Mouse (Mus musculus) liver, embryonic 13.5 days (tissue): ENCODE measurements around the gene Gm20441. TPM values are rescaled to one million over a fixed set of nuclear protein-coding genes. Genes with fewer than 3 reads are reported as not detected.
"Not testable (repeated sequence)": the region's sequence is repeated elsewhere in the genome, so short reads cannot be mapped to it uniquely, and the experiment has no call there.

Experiments used
- ATAC-seq: fragments of 200-750 bp; cut with Nextera tagmentation; 2 replicates; pipeline ENCODE4 v1.8.0; 2017; ENCODE audit warnings: low read depth, mild to moderate bottlenecking, moderate number of reproducible peaks, moderate library complexity
- DNase-seq: peaks from one replicate; pipeline ENCODE4 v3.0.0; 2022
- H3K27ac ChIP-seq: fragments of 300-500 bp; sonication (generic); 2 replicates; pipeline ENCODE4 v1.5.1; 2015; ENCODE audit warnings: moderate library complexity, mild to moderate bottlenecking, inconsistent platforms
- H3K27me3 ChIP-seq: fragments of 300-500 bp; sonication (generic); 2 replicates; pipeline ENCODE4 v1.6.1; 2015; ENCODE audit warnings: mild to moderate bottlenecking, inconsistent platforms
- H3K36me3 ChIP-seq: fragments of 300-500 bp; sonication (generic); 2 replicates; pipeline ENCODE4 v1.6.1; 2015; ENCODE audit warnings: mild to moderate bottlenecking, inconsistent platforms
- H3K4me1 ChIP-seq: fragments of 300-500 bp; sonication (generic); replicated peaks from 2 replicates; pipeline ENCODE4 v1.6.1; 2015; ENCODE audit warnings: inconsistent platforms
- H3K4me2 ChIP-seq: fragments of 300-500 bp; sonication (generic); 2 replicates; pipeline ENCODE4 v1.6.1; 2015; ENCODE audit warnings: inconsistent platforms, mild to moderate bottlenecking, moderate library complexity
- H3K4me3 ChIP-seq: fragments of 300-500 bp; sonication (generic); replicated peaks from 2 replicates; pipeline ENCODE4 v1.5.1; 2015; ENCODE audit warnings: mild to moderate bottlenecking, inconsistent platforms
- H3K9ac ChIP-seq: fragments of 300-500 bp; sonication (generic); 2 replicates; pipeline ENCODE4 v1.6.1; 2015; ENCODE audit warnings: mild to moderate bottlenecking, inconsistent platforms
- H3K9me3 ChIP-seq: fragments of 300-500 bp; sonication (generic); replicated peaks from 2 replicates; pipeline ENCODE4 v1.6.1; 2016; ENCODE audit warnings: inconsistent platforms
- WGBS: fragments of 180-500 bp; shearing (Covaris S2); methylation state at CpG from one replicate; pipeline ENCODE4 v1.1.7; 2015; ENCODE audit not compliant: insufficient replicate concordance; 5-methylcytosine and 5-hydroxymethylcytosine counted together
- polyA plus RNA-seq: library from polyadenylated mRNA; unstranded; fragments of >200 nt; fragmentation: Nextera tagmentation; extraction: Ambion mirVana; gene quantifications from 2 replicates; pipeline ENCODE4 v1.2.1, GENCODE M21; 2015

The Gm20441 gene
- polyA plus RNA-seq, 1 experiment from 2014 or later = not detected

DNA sequence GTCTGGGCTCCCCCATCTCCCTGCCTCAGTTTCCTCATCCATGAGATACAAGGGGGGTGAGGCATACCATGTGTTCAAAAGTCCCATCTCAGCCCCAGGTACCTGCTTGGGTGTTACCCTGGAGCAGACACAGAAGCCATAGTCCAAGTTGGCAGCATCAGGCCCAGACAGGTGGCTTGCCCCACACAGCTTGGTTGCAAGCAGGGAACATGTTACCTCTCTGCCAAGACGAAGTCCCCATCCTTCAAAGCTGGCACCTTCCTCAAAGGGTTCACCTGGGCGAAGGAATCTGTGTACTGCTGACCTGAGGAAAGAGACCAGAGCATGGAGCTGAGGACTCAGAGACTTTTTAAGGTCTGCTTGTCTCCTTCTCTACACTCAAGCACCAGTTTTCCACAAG lies 2.9 kb downstream of the Gm20441 start:
- DNase-seq (no peak), ATAC-seq (no peak)
- WGBS = 63% methylated on average over 2 of the region's 2 CpGs
- Histone ChIP-seq H3K9ac (no peak overlapping the region), H3K36me3 (no peaks in the 10 kb centered on the region), H3K4me2 (no peak overlapping the region), H3K9me3 (no peaks in the 10 kb centered on the region), H3K27me3 (peaks cover 60% of the 10 kb centered on the region), H3K27ac (no peak overlapping the region), H3K4me1 (peaks cover 16% of the 10 kb centered on the region), H3K4me3 (no peak overlapping the region)

DNA sequence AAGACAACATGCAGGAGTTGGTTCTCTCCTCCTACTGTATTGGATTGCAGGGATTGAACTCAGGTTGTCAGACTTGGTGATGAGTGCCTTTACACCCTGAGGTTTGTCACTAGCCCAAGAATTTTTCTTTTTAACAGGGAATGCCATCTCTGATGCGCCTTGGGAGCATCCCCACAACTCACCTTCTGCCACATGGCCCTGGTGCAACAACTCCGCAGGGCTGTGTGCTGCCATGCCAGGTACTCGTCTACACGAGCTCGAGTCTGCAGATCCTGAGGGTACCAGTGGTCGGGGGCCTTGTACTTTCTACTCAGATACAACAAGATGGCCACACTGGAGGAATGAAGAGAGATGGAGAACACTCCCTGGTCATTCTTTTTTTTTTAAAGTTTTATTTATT lies 4.2 kb downstream of the Gm20441 start:
- no peak overlapping the region for H3K27ac ChIP-seq

DNA sequence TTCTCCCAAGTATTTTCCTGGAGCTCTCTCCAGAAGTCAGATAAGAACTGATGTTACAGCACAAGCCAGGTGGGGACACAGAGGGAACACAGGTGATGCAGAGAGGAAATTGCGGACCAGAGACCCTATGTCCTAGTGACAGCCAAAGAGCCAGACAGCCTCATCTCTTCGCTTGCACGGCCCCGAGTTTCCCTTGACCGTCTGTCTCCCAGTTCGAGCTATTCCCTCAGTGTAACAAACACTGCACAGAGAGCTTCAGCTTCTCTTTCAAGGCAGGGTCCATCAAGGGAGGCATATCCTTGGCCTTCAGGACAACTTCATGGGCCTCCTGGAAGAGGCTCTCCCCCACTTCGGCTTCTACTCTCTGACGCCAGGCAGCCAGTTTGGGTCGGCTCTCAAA lies 6.2 kb downstream of the Gm20441 start:
- Histone ChIP-seq H3K27ac (no peak overlapping the region), H3K9me3 (no peaks in the 10 kb centered on the region), H3K36me3 (no peaks in the 10 kb centered on the region), H3K4me2 (no peak overlapping the region), H3K9ac (no peak overlapping the region), H3K27me3 (peaks cover 29% of the 10 kb centered on the region), H3K4me3 (no peak overlapping the region), H3K4me1 (peaks cover 25% of the 10 kb centered on the region)
- ATAC-seq (no peak), DNase-seq (no peak)
- WGBS = 74% methylated on average over 9 of the region's 9 CpGs

More for the DNA sequence above, 4.2 kb downstream of the Gm20441 start:
- Histone ChIP-seq H3K36me3 (no peaks in the 10 kb centered on the region), H3K27me3 (peaks cover 49% of the 10 kb centered on the region), H3K4me2 (no peak overlapping the region), H3K9me3 (no peaks in the 10 kb centered on the region), H3K4me1 (peaks cover 30% of the 10 kb centered on the region), H3K4me3 (no peak overlapping the region), H3K9ac (no peak overlapping the region)
- WGBS = 72% methylated on average over 6 of the region's 6 CpGs
- DNase-seq (no peak), ATAC-seq (no peak)

DNA sequence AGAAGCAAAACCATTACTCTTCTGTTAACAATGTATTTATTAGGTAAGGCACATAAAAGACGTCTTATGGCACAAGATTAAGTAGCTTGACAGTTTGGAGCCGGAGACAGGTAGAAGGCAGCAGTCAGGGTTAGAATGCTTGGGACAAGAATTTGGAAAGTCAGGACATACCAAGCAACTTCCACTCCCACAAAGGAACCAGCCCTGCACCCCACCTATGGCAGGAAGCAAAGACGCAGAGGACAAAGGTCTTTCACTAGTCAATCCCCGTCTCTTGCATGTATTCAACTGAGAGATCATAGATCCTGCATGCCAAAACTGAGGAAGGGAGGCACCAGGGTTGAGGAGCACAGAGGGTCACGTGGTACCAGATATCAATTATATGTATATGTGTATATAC lies 6.7 kb downstream of the Gm20441 start:
- H3K4me1 ChIP-seq = peaks cover 25% of the 10 kb centered on the region
- ATAC-seq = no peak
- H3K27me3 ChIP-seq = peaks cover 24% of the 10 kb centered on the region
- no peak for DNase-seq
- H3K4me2 ChIP-seq = no peak overlapping the region
- no peak overlapping the region for H3K9ac ChIP-seq
- H3K4me3 ChIP-seq = no peak overlapping the region
- H3K36me3 ChIP-seq = no peaks in the 10 kb centered on the region
- H3K9me3 ChIP-seq = no peaks in the 10 kb centered on the region
- 75% methylated on average over 5 of the region's 5 CpGs for WGBS
- H3K27ac ChIP-seq = no peak overlapping the region

DNA sequence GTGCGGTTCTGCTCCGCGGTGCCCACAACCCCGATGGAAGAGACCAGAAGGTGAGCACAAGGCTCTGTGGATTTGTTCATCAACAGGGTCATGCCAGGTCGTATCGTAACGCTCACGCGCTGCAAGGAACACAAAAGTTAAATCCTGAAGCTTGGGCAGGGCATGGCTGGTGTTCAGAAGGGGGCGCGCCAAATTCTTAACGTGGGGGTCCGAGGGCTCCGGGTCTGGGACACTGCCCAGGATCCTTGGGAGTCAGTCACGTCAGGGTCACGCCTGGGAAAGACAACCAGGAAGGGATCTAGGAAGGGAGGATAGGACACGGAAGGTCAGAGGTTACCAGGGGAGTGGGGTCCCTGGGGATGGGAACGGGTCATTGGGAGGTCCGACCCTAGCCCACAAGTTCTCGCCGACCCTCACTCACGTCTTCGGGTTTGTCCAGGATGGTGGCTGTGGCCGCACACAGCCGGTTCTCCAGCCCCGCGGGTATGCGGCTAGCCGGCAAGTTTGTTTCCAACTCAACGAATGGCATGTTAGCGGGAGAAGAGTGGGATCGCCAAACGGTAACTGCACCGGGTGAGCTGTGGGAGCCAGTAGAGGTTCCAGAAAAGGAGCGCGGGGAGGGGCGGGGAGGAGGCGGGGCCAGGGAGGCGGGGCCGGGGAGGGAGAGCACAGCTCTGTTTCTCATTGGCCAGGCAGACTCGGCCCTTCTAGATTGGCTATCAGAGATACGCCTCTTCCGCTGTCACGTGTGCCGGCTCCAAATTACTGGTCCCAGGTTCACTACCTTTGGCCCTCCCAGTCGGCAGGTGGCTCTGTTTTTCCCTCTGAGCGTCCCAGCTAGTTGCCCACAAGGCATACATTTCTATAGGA lies 7.7 kb downstream of the Gm20441 start, which contains the start of gene Ddt:
Gene Ddt (minus strand): TSS at position 620 of the 870 bp plus-strand sequence.
- 1% methylated on average over 46 of the region's 47 CpGs for WGBS
- H3K9me3 ChIP-seq = no peaks in the 10 kb centered on the region
- H3K9ac ChIP-seq = peak within 1 kb of the TSS; percentile 76
- peaks cover 14% of the 10 kb centered on the region for H3K27me3 ChIP-seq
- peak within 1 kb of the TSS; percentile 93 for H3K4me2 ChIP-seq
- ATAC-seq (peak; percentile 90), DNase-seq (peak; percentile 80)
- peak within 1 kb of the TSS; percentile 59 for H3K27ac ChIP-seq
- no peaks in the 10 kb centered on the region for H3K36me3 ChIP-seq
- H3K4me3 ChIP-seq = peak within 1 kb of the TSS; percentile 71
- H3K4me1 ChIP-seq = peaks cover 25% of the 10 kb centered on the region

DNA sequence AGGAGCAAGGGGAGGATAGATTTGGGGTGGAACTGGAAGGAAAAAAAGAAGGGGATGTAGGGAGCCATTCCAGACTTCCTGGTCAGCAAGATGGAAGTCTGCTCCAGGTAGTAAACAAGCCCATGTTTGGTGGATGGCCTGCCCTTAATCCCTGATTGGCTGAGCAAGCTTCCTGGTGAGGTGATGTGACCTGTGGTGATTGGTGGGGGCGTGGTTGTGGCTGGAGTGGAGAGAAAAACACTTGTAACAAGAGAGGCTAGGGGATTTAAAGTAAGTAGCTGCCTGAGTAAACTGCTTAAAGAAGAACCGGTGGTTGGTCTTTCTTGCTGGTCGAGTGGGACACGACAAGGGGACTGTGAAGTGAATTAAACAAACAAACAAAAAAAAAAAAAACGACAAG lies 13.0 kb downstream of the Gm20441 start:
- H3K36me3 ChIP-seq, H3K9me3 ChIP-seq, DNase-seq, H3K27me3 ChIP-seq, H3K4me3 ChIP-seq, H3K4me2 ChIP-seq, H3K27ac ChIP-seq, ATAC-seq, H3K9ac ChIP-seq: not testable (repeated sequence)
- H3K4me1 ChIP-seq = peaks cover 47% of the 10 kb centered on the region
- WGBS = 29% methylated on average over 5 of the region's 5 CpGs

DNA sequence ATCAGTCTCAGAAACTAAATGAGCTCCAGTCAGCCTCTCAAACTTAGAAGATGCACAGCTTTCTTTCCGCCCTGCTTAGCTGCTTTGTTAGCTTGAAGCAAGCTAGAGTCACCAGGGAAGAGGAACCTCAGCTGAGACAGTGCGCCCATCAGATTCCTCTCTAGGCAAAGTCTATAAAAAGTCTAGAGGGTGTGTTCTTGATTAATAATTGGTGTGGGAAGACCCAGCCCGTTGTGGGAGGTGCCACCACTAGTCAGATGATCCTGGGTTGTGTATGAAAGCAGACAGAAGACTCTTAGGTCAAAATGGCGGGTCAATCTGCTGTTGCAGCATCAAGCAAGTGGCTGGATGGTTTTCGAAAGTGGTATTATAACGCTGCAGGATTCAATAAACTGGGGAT lies 13.9 kb downstream of the Gm20441 start:
- 70% methylated on average over 6 of the region's 6 CpGs for WGBS
- H3K36me3 ChIP-seq = peaks cover 3% of the 10 kb centered on the region; the same call in 1 of the 2 replicates
- no peaks in the 10 kb centered on the region for H3K9me3 ChIP-seq
- no peaks in the 10 kb centered on the region for H3K27me3 ChIP-seq
- no peak for DNase-seq
- H3K9ac ChIP-seq = no peak overlapping the region
- H3K27ac ChIP-seq = no peak overlapping the region
- ATAC-seq = no peak
- H3K4me2 ChIP-seq = no peak overlapping the region
- no peak overlapping the region for H3K4me3 ChIP-seq
- H3K4me1 ChIP-seq = peaks cover 47% of the 10 kb centered on the region

DNA sequence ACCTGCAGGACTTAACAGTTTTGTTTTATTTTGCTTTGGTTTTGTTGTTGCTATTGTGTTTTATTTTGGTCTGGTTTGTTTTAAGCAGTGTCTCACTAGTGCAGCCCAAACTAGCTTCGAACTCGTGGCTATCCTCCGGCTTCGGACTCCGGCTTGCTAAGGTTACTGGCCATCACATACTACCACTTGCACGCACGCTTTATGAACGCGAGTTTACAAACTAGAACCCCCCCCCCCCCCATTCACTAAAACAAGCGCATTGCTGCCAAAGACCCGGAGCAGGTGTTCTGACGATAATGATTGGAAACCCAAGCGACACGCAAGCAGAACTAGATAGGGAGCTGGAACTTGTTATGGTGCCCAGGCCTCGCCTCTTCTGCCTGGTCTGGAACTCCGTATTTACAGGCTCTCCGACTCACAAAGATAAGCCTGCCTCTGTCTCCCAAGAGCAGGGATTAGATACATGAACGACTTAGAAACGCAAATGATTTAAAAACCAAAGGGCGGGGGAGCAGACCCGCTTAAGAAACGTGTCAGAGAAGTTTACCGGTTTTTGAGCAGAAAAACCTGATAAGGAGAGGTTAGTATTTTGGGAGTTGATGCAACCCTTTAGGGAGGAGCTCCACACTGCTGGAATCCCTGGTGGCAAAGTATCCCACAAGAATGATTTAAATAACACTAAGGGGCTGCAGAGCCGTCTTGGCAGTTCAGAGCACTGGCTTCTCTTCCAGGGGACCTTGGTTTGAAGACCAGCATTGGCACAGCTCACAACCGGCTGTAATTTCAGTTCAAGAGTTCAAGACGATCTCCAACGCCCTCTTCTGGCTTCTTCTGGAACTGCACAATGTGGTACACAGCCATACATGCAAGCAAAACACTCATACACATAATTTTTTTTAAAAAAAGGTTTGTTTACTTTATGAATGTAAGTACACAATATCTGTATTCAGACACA lies 16.0 kb downstream of the Gm20441 start:
- Histone ChIP-seq H3K4me1 (peaks cover 44% of the 10 kb centered on the region), H3K9ac (peak overlapping the region; percentile 87), H3K4me3 (peak overlapping the region; percentile 75), H3K27ac (peak overlapping the region; percentile 95), H3K4me2 (peak overlapping the region; percentile 87), H3K27me3 (no peaks in the 10 kb centered on the region), H3K36me3 (peaks cover 22% of the 10 kb centered on the region), H3K9me3 (no peaks in the 10 kb centered on the region)
- under 1% methylated on average over 27 of the region's 27 CpGs for WGBS
- peak; percentile 59 for ATAC-seq
- DNase-seq = peak; percentile 76

DNA sequence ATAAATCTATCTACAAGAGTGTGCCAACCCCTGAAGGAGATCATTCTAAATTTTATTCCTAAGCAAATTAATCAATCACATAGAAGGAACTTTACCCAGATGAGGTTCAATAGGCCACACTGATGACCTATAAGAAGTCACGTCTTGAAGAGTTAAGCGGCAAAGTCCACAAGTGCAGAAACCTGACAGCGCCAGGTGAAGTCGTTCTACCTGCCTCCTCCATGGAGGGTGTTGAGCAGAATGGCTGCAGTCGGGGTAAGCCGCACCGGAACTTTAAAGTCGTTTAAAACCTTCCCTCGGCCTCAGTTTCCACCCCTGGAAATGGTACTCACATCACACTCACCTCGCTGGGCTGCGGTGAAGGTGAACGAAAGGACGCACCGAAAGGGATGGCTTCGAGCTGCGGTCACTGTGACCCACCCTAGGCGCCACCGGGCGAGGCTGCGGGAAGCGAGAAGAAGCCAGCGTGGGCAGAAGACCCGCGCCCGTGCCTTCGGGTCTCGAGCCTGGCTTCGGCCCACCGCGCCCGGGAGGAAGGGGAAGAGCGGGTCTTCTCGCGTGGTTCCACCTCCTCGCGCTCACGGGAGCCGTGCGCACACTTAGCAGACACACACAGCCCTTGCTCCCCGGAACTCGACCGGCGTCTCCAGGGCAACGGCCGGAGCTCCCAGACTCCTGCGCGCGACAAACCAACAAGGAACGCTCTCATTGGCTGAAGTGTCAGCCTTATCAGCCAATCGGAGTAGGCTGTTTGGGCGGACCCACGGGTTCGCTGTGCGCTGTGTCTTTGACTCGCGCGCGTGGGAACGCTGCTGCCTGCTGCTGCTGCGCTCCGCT lies 16.9 kb downstream of the Gm20441 start, which contains the start of gene Cabin1:
Gene Cabin1 (minus strand): TSS at position 660 of the 837 bp plus-strand sequence.
- peak; percentile 98 for DNase-seq
- H3K9me3 ChIP-seq = no peaks in the 10 kb centered on the region
- H3K36me3 ChIP-seq = peaks cover 31% of the 10 kb centered on the region
- H3K27ac ChIP-seq = peak within 1 kb of the TSS; percentile 95
- H3K4me1 ChIP-seq = peaks cover 44% of the 10 kb centered on the region
- peak; percentile 91 for ATAC-seq
- H3K4me3 ChIP-seq = peak within 1 kb of the TSS; percentile 75
- WGBS = under 1% methylated on average over 61 of the region's 61 CpGs
- H3K9ac ChIP-seq = peak within 1 kb of the TSS; percentile 87
- peak within 1 kb of the TSS; percentile 87 for H3K4me2 ChIP-seq
- no peaks in the 10 kb centered on the region for H3K27me3 ChIP-seq

DNA sequence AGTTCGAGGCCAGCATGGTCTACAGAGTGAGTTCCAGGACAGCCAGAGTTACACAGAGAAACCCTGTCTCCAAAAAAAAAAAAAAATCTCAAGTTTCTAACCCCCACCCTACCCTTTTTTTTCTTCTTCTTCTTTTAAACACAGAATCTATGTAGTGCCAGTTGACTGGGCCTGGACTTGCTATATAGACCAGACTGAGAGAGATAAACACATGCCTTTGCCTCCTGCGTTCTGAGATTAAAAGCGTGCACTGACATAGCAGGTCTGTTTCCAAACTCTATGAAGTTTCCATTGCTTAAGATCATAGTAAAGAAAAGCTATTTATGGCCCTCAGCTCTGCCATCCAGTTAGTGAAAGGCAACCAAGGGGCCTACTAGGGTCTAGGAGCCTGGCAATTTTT lies 18.3 kb downstream of the Gm20441 start:
- peak; percentile 58 for DNase-seq
- Histone ChIP-seq H3K36me3 (peaks cover 46% of the 10 kb centered on the region), H3K4me3 (peak overlapping the region; percentile 75), H3K27ac (peak overlapping the region; percentile 94), H3K9me3 (no peaks in the 10 kb centered on the region), H3K4me2 (peak overlapping the region; percentile 87), H3K27me3 (no peaks in the 10 kb centered on the region), H3K9ac (peak overlapping the region; percentile 68), H3K4me1 (peaks cover 40% of the 10 kb centered on the region)
- ATAC-seq = peak; percentile 56
- WGBS = 43% methylated on average over 3 of the region's 3 CpGs
